Mouse (Mus musculus): ENCODE results near the gene Glb1.
A peak's percentile ranks its signal among the peaks of the same experiment; 100 is the strongest.

Gene Glb1

DNA sequence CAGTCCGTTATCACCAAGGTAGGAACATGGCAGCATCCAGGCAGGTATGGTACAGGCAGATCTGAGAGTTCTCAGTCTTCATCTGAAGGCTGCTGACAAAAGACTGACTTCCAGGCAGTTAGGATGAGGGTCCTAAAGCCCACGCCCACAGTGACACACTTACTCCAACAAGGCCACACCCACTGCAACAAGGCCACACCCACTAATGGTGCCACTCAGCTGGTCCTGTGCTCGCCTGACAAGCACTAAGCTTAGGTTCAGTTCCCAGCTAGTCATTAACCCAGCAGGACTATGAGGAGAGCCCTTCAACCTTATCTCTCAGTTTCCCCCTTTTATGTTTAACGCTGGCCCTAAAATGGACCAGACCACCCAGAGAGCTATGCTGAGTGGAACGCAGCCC, 47.8 kb downstream of the Glb1 start:
- no peak for DNase-seq

DNA sequence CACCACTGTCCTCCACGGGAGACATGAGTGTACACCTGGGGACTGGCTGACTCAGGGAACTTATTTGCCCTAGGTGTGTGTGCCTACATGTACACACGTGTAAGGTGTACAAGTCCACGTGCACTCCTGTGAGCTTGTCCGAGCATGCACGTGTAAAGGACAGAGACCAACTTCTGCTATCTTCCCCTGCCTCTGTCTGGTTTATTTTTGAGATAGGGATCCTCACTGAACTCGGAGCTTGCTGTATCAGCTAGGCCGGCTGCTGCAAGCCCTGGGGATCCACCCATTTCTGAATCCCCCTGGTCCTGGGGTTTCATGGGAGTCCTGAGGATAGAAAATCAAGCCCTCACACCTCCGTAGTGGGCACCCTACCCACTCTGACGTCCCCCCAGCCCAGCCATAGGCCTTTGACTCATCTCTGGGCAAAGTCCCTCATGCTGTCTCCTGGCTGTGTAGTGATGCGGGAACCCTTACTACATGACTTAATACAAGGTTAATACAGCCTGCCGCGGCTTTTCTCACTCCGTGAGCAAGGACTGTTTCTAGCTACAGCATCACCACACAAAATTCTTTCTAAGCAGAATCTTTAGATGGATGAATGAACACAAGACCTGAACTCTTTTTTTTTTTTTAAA, 48.4 kb downstream of the Glb1 start:
- DNase-seq, result no peak

DNA sequence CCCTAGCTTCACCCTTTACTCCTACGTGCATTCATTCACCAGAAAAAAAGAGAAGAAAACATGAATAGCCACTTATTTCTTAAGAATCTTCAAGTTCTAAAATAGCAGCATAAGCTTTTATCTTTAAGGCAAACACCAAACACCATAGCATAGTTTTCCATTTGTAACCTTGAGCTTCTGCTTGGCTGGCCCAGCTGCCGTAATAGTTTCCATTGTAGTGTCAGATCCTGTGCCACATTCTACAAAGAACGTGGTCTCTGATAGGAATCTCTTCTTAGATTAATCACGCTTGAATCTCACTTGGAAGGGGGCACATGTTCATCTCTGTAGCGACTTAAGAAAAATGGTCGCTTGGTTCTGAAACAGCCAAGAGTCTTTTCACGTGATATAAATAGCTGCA, 50.7 kb downstream of the Glb1 start:
- DNase-seq, result no peak

DNA sequence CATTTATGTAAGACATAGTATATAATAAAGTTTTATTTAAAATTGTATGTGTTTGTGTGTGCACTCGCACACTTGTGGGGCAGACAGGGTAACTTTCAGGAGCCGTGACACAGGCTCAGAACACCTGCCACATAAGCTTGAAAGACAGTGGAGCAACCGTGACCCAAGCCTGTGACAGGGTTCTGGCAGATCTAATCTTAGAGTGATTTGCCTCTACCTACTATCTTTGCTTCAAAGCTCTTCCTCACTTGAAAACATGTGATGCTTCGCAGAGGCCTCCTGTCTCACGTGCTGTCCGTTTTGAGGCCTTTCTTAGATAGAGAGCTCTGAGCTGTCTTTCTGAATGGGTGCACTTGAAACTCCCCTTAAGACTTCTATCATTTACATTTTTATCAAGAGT, 51.5 kb downstream of the Glb1 start:
- DNase-seq, result no peak

DNA sequence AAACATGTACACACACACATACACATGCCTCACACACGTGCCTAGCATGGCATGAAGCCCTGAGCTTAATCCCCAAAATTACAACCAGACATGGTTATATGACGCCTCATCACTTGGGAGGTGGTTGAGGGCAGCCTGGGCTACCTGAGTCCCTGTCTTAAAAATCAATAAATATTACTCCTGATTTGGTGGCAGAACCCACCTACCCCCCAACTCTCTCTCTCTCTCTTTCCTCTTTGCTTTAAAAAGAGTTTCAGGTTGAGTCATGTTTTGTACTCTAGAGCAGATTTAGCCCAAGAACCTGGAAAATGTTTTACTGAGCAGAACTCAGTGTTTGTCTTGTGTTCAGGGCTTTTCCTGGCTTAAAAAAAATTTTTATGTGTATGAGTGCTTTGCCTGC, 54.5 kb downstream of the Glb1 start:
- no peak for DNase-seq

DNA sequence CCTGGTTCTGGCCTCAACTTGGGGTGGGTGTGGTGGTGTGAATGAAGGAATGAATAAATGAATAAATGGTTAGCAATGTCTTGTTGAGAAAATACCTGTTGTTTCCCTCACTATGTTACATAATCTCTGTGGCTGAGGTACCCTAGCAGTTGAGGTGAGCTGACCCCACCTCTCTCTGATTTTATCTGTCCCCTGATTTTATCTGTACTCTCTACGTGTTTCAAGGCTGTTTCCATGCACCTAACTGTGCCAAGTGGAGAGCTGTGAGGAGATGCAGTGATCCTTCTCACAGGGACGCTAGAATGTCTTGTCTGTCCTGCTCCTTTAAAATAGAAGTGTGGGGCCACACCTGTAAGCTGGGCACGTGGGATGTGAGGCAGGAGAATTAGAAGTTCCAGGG, 57.6 kb downstream of the Glb1 start:
- DNase-seq, result no peak

DNA sequence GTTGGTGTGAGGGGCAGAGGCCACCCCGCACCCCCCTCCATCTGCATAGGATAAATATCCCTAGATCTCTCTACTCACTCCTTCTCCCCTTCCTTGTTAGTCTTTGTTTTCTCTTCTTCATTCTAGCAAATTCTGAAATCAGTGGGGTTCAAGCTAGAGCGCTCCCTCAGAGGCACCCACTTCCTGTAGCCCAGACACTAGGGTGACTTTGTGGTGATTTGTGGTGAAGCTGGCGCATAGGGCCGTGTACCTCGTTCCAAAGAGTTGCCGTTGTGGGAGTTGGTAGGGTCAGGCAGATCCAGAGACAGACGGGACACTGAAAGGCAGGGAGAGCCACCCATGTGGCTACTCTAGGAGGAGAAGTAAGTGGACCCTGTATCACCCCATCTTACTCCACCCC, 61.7 kb downstream of the Glb1 start:
- DNase-seq, result no peak

DNA sequence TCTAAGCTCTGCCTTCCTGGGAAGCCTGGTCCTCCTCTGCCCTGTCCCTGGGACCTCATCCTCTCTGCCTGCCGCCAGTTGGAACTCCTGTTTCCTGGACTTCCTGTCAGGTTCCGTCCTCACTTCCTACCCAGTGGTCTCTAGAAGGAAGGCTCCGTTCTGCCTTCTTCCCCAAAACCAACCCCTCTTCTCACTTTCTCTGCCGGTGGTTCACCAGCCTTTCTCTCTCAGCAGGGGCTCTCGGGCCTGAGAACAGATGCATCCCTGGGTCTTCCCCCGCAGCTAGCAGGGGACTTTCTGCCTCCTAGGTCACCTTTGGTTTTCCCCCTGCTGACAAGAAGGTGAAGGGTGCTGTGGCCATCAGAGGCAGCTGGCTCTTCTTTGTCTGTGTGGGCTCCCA, 64.6 kb downstream of the Glb1 start:
- no peak for DNase-seq

DNA sequence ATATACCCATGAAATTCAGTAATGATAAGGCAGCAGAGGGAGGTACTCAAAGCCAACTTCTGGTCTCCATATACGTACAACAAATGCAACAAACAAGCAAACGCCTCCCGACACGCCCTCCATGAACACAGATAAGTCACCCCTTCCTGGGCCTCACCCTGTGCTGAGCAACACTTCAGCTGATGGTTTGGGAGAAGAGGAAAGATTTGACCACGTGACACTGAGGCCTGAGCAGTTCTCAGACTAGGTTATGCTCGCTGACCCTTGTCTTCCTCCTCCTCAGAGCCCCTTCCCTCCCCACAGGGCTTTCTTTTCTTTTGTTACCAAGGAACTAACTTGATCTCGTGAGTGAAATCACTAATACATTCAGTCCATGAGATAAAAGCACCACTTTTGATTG, 66.0 kb downstream of the Glb1 start:
- DNase-seq, result no peak

DNA sequence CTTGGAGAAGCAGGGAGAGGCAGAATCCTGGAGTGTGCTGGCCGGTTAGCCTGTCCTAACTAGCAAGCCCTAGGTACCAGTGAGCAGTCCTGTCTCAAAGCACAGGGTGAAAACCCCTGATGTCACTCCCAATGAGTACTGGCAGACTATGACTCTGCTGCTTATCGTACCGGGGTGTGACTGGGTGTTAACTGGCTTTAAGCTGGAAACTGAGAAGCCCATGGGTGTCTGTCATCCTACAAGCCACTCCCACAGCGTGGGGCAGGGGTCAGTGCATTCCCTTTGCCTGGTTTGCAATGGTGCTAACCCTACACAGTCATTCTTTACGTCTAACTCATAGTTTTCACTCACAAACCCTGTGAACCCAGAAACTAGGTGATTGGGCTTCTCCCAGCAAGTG, 67.3 kb downstream of the Glb1 start:
- DNase-seq, result no peak

DNA sequence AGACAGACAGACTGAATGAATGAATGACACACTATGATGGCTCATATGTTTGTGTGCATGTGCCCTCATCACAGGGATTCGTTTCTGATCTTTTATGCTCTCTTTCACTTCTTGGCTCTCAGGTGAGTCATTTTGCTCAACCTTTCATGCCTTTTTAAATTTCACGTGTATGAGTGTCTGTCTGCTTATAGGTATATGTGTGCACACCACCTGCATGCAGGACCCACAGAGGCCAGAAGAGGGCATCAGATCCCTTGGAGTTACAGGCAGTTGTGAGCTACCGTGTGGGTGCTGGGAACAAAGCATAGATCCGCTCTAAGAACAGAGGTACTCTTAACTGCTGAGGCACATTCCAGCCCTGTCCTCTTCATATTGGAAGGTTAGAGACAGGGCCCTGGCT, 67.8 kb downstream of the Glb1 start:
- no peak for DNase-seq

DNA sequence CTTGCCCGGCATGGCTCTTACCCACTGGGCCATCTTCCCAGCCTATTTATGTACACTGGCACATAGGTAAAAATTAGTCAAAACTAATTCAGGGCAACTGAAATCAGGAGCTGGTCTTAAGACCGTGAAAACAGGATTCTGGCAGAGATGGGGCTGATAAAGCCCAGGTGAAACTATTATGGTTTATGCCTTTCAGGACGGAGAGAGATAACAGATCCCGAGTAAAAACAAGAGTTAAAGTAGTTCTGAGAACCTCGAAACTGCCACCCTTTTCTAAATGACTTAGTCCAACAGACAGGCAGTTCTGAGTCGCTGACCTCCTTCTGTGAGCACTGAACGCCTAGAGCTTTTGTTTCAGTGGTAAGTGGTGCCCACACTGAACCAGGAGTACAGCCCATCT, 71.0 kb downstream of the Glb1 start:
- DNase-seq, result no peak

DNA sequence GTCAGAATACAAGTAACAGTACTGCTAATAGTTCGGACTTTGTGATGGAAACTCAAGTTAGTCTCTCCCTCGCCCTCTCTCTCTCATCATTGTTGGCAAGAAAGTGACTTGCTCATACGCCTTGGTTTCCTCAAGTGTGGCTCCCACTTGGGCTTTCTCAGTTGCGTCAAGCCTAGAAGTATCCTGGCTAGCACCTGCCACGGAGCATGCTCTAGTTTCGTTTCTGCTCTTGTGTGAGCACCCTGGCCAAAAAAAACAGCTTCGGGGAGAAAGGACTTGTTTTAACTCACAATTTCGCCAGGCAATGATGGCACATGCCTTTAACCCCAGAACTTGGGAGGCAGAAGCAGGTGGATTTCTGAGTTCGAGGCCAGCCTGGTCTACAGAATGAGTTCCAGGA, 76.1 kb downstream of the Glb1 start:
- no peak for DNase-seq

DNA sequence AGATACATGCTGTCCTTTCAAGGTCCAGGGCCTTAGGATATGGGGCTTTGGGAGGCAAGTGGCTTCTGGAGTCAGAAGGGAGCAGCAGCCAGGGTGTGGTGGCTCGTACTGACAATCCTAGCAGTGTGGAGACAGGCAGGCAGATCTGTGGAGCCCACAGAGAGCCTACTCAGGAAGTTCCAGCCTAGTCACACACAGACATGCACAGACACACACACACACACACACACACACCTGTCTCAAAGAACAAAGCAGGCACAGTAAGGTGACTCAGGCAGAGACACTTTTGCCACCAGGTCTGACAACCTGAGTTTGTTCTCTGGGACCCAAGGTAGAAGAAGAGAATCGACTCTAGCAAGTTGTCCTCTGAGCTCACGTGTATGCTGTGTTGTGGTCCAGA, 80.1 kb downstream of the Glb1 start:
- no peak for DNase-seq

DNA sequence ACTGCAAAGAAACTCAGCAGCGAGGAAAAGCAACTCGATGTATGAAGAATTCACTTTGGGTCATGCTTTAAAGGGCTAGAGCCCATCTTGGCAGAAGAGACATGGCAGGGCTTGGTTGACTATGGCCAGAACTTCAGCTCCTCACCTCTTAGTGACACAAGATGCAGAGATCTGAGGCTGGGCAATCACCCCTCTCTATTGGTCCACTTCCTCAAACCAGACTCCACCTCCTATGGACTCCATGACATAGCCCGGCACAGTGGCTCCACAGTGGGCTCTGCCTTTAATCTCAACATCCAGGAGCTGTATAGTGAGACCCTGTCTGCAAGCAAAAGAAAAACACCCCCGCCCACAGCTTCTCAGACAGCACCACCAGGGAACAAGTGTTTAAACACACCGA, 83.9 kb downstream of the Glb1 start:
- no peak for DNase-seq

DNA sequence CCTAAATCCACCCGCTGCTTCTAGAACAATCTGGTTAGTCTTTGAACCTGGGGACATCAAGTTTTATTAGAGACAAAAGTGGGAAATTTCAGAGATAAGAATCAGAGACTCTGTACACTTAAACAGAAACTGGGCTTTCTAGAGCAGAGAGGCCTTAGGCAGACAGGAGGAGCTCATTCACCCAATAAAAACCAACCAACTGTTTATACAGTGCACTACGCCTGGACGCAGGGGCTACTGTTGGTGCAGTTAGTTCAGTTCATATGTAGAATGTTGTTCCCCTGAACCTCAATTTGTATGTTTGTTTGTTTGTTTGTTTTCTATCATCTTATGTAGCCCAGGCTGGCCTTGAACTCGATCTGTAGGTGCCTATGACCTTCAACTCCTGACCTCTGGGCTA, 85.9 kb downstream of the Glb1 start:
- no peak for DNase-seq

DNA sequence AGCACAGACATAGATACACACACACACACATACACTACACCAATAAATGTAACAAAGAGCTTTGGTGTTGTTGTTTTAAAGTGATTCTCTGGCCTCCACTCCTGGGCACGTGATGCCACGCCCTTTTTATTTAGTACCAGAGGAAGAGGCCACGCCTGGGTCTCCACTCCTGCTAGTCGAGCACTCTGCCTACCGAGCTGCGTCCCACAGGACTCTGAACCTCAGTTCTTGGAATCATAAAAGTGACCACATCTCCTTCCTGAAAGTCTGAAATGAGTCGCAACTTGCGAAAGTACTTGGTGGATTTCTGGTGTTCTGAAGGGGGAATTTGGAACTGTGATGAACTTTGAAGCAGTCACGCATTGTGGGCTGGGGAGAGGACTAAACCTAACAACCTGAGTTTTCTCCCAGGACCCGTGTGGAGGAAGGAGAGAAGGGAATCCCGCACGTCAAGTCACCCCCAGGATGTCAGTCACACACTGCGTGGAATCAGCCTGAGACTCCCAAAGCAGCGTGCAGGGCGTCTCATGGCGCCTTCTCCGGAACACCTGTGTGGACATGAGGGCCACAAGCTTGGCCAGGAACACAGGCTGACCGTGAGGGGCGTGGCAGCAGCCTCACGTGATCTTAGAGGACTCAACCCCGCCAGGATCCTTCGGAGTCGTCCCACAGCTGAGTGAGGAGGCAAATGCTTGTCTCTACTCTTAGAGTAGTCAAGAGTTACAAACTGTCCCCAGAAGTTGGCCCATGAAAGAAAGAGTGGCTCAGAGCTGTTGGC, 86.8 kb downstream of the Glb1 start:
- no peak for DNase-seq

DNA sequence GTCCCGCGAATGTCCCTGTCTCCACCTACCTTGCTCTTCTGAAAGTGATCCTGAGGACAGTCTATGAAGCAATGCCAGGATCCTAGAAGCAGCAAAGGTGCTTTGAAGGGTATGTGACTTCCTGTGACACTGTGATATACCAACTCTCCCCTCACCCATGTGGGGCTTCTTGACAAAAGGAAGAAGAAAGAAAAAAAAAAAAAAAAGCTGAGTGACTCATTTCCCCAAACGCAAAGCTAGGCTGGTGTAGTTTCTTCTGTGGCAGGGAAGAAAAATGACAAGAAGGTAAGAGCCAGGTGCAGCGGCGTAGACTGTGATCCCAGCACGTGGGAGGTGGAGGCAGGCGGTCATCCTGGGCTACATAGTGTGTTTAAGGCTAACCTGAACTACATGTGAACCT, 95.6 kb downstream of the Glb1 start:
- DNase-seq, result no peak

DNA sequence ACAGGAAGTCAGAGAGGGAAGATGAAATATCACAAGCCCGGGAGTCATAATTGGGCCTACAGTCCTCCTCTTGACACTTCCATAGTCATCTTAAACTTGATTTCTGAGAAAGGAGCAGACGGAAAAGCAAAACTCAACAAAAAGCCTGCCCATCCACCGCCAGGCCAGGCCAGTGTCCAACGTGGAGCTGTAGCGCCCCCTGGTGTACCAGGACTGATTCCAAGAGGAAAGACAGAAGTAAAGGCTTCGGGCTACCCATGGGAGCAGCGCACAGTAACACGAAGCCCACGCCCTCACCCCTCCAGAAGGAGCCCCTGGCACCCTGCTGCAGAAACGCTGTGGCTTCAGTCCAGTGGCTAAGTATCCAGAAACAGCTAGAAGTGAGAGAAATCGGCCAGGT, 97.3 kb downstream of the Glb1 start:
- peak; percentile 94 for DNase-seq

DNA sequence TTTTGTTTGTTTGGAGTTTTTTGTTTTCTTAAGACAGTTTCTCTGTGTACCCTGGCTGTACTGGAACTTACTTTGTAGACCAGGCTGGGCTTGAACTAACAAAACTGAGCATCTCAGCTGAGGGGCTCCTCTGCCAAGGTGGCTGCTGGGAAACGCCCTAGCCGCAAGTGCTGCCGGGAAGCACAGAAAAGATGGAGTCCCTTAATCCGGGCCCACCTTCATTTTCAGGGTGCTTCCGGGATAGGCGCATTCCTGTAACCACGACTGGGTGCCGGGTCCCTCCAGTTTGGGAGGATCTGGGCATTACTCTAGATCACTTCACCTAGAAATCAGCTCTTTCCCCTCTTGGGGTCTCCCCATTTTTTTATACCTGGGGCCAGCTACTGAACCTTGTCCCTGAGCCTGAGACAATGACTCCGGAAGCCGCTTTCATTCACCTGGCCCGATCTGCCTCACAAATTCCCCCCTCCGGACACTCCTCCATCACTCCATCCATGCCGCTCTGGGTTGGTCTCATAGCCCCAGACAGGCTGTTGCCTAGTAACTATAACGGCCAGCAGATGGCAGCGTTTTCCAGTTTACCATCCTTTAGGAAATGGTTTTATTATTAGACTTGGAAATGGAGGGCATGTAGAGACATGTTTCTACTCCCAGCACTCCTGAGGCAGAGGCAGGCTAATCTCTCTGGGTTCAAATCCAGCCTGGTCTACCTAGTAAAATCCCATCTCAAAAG, 99.1 kb downstream of the Glb1 start:
- peak; percentile 68 for DNase-seq

DNA sequence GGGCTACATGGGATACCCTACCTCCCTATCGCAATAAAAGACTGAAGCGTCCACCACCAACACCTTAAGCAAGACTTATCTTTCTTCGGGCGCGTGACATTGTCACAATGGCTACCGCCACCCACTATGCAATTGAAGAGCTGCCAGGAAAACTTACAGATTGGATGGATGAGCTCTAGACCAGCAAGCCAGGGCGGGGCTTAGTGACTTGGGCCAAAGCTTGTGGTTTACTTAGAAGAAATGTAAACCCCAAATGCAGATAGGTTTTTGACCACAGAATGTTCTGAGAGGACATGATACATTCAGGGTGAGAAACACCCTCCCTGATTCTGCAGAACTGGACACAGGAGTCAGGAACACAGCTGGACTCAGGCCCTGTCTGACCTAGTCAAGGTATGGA, 100.2 kb downstream of the Glb1 start:
- no peak for DNase-seq

DNA sequence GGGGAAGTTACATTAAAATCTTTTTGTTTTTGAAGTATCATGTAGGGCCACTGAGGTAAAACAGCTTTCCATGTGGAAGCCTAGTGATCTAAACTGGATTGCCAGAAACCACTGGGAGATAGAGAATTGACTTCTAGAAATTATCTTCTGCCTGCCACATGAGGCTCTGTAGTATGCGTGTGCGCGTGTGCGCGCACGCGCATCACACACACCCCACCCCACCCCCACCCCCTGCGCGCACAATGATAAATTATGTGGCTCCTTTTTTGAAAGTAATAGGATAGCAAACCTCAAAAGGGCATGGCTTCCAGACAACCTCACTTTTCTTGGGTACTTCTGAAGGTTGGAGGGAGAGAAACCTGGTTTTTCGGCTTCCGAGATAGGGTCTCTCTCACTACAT, 101.0 kb downstream of the Glb1 start:
- no peak for DNase-seq

DNA sequence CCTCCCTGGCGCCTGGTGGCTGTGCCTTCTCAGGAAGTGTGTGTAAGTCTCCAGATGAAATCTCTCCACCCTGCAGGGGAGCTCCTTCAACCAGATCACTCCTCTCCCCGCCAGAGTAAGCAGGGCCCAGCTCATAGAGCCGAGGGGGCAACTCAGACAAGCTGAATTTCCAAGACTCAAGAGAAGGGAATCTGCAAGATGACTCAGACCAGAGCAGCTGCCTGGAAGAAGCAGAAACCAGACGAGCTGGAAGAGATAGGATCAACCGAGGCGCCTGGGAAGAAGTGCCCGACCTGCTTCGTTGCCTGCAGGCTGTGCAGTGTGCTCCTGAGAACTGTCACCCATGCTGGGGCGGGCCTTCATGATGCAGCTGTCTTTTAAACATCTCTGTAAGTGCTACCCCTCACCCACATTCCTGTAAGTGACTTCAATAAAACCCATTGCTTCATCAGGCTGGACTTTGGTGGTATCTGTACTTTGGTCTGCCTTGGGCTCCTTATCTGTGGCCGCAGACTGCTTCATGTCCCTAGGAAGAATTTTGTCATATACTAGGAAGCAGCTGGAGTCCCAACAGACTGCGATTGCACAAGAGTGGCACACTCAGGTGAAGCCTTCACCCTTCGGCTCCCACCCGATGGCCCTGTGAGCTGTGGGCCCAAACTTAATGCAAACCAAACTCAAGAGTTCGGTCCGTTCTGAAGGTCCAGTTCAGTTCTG, 102.0 kb downstream of the Glb1 start:
- no peak for DNase-seq

DNA sequence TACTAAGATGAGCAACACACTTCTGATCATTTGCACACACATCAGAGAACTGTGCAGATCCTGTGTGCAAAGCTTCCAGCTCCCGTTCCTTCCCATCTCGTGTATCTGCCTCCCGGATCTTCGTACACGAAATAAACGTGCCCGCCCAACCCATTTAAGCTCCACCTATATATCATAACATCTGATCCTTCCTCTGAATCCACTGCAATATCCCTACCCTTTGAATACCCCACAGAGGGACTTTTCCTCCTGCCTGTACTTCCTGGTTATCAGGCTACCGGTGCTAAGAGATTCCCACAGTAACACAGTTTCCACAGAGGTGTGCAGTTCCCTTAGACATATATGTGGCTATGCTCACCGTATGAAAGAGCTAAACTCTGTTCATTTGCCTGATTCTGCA, 103.9 kb downstream of the Glb1 start, which contains the start of gene Ccr4:
Gene Ccr4, minus strand, starts transcription at position 101 of the 400 bp plus-strand sequence.
- DNase-seq, result no peak
